Mouse (Mus musculus) midbrain, embryonic 16.5 days (tissue): ENCODE results near the gene Klf11. TPM values are rescaled to one million over a fixed set of nuclear protein-coding genes. Genes with fewer than 3 reads are reported as not detected.

ENCODE experiments used
- ATAC-seq: fragments of 200-750 bp; cut with Nextera tagmentation; 2 replicates; pipeline ENCODE4 v1.8.0; 2017; ENCODE audit warnings: moderate TSS enrichment
- H3K27ac ChIP-seq: fragments of 300-500 bp; sonication (generic); 2 replicates; pipeline ENCODE4 v1.5.1; 2014; ENCODE audit warnings: mild to moderate bottlenecking, low read length, mixed read lengths
- H3K27me3 ChIP-seq: fragments of 300-500 bp; sonication (generic); 2 replicates; pipeline ENCODE4 v1.6.1; 2014; ENCODE audit warnings: low read depth, low read length, mixed read lengths; ENCODE audit not compliant: control insufficient read depth, insufficient read depth
- H3K36me3 ChIP-seq: fragments of 300-500 bp; sonication (generic); 2 replicates; pipeline ENCODE4 v1.6.1; 2014; ENCODE audit warnings: mild to moderate bottlenecking, low read length, moderate library complexity, mixed read lengths; ENCODE audit not compliant: control insufficient read depth, insufficient read depth
- H3K4me1 ChIP-seq: fragments of 300-500 bp; sonication (generic); 2 replicates; pipeline ENCODE4 v1.6.1; 2014; ENCODE audit warnings: mild to moderate bottlenecking, low read length, mixed read lengths; ENCODE audit not compliant: control insufficient read depth, insufficient read depth
- H3K4me2 ChIP-seq: fragments of 300-500 bp; sonication (generic); 2 replicates; pipeline ENCODE4 v1.6.1; 2014; ENCODE audit warnings: mild to moderate bottlenecking, low read length, mixed read lengths
- H3K4me3 ChIP-seq: fragments of 300-500 bp; sonication (generic); 2 replicates; pipeline ENCODE4 v1.5.1; 2014; ENCODE audit warnings: low read depth, mild to moderate bottlenecking, low read length, moderate library complexity, mixed read lengths
- H3K9ac ChIP-seq: fragments of 300-500 bp; sonication (generic); 2 replicates; pipeline ENCODE4 v1.6.1; 2014; ENCODE audit warnings: low read depth, low read length, mixed read lengths
- H3K9me3 ChIP-seq: fragments of 300-500 bp; sonication (generic); replicated peaks from 2 replicates; pipeline ENCODE4 v1.6.1; 2014; ENCODE audit warnings: mild to moderate bottlenecking, low read length, mixed read lengths; ENCODE audit not compliant: control insufficient read depth, poor library complexity, severe bottlenecking
- WGBS: fragments of 180-500 bp; shearing (Covaris S2); extraction: QIAGEN DNeasy Blood & Tissue Kit; methylation state at CpG from one replicate; pipeline ENCODE4 v1.1.7; 2014; 5-methylcytosine and 5-hydroxymethylcytosine counted together
- polyA plus RNA-seq: library from polyadenylated mRNA; unstranded; fragments of >200 nt; fragmentation: Nextera tagmentation; extraction: Ambion mirVana; gene quantifications from 2 replicates; pipeline ENCODE4 v1.2.1, GENCODE M21; 2015

Gene Klf11
- polyA plus RNA-seq, 1 experiment from 2014 or later = 21.4 TPM

DNA sequence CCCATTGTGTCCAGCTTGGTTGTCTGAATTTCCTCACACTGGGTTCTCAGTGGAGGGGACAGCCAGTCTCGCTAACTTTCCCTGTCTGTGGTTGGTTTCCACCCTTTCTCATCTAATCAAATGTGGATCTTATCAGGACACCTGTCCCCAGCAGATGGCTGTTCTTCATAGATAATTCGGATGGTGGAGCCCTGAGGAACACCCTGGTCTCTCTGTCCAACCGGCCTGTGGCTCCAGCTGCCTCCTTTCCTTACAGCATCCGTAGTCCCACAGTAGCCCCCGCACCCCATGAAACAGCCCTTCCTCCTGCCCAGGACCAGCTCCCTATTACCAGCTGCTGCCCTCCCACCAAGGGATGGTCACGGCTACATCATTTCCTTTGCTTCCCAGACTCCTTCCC lies 5.2 kb upstream of the Klf11 start:
- H3K9ac ChIP-seq = no peak overlapping the region
- no peaks in the 10 kb centered on the region for H3K27me3 ChIP-seq
- H3K36me3 ChIP-seq = no peaks in the 10 kb centered on the region
- H3K9me3 ChIP-seq = no peaks in the 10 kb centered on the region
- no peak overlapping the region for H3K4me3 ChIP-seq
- peaks cover 10% of the 10 kb centered on the region for H3K4me1 ChIP-seq
- WGBS = 81% methylated on average over 6 of the region's 6 CpGs
- no peak overlapping the region for H3K4me2 ChIP-seq
- ATAC-seq = no peak
- H3K27ac ChIP-seq = no peak overlapping the region

DNA sequence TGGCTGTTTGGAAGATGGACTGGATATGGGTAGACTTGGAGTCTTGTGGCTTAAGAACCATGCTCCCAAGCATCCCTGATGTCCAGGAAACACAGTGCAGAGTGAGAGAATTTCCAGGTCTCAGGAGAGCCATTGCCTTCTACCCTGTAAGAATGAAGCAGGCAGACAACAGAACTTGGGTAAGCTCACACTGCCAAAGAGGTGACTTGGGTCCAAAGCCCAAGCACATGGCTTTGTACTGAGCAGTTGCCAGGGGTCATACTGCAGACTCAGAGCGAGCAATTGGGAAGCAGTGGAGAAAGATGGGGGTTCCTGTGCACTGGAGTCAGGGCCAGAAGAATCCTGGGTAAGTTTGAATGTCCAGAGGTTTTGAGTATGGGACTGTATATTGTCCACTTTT lies 3.0 kb upstream of the Klf11 start:
- no peaks in the 10 kb centered on the region for H3K36me3 ChIP-seq
- no peaks in the 10 kb centered on the region for H3K9me3 ChIP-seq
- peaks cover 18% of the 10 kb centered on the region for H3K4me1 ChIP-seq
- WGBS = 62% methylated on average over 1 of the region's 1 CpGs
- no peak overlapping the region for H3K4me3 ChIP-seq
- H3K9ac ChIP-seq = no peak overlapping the region
- no peak for ATAC-seq
- H3K4me2 ChIP-seq = no peak overlapping the region
- H3K27me3 ChIP-seq = no peaks in the 10 kb centered on the region
- no peak overlapping the region for H3K27ac ChIP-seq

DNA sequence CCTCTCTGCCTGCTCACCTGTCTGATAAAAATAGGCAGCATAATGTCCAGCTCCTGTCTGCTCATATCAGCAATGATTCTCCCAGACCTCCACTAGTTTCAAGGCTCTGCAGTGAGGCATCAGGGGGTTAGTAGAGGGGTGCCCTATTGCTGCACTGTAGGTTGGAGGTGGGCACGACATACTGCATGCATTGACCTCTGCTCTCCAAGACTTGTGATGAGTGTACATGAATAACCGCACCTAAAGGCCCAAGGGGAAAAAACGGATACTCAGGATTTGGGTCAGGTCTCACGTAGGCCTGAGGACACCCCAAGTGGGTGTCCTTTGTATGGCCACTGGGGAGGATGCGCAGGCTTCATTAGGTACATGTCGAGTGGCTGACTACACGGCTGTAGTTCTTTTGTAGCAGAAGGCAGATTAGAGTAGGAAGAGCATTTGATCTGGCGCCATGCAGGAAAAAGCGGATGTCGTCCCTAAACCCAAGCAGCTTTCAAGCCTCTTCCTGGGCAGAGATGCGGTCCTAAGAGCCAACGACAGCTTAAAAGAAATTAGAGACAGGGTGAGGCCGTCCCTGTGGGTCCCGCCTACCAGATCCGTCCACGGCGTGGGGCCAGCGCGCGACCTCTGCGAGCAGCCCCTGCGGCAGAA lies 535 bp upstream of the Klf11 start:
- peaks cover 8% of the 10 kb centered on the region; the same call in 1 of the 2 replicates for H3K36me3 ChIP-seq
- peak overlapping the region; percentile 97 for H3K9ac ChIP-seq
- H3K4me3 ChIP-seq = peak overlapping the region; percentile 91
- H3K9me3 ChIP-seq = no peaks in the 10 kb centered on the region
- H3K4me2 ChIP-seq = peak overlapping the region; percentile 75
- H3K27me3 ChIP-seq = no peaks in the 10 kb centered on the region
- 4% methylated on average over 22 of the region's 22 CpGs for WGBS
- peak; percentile 22 for ATAC-seq
- H3K4me1 ChIP-seq = peaks cover 21% of the 10 kb centered on the region
- H3K27ac ChIP-seq = peak overlapping the region; percentile 90

DNA sequence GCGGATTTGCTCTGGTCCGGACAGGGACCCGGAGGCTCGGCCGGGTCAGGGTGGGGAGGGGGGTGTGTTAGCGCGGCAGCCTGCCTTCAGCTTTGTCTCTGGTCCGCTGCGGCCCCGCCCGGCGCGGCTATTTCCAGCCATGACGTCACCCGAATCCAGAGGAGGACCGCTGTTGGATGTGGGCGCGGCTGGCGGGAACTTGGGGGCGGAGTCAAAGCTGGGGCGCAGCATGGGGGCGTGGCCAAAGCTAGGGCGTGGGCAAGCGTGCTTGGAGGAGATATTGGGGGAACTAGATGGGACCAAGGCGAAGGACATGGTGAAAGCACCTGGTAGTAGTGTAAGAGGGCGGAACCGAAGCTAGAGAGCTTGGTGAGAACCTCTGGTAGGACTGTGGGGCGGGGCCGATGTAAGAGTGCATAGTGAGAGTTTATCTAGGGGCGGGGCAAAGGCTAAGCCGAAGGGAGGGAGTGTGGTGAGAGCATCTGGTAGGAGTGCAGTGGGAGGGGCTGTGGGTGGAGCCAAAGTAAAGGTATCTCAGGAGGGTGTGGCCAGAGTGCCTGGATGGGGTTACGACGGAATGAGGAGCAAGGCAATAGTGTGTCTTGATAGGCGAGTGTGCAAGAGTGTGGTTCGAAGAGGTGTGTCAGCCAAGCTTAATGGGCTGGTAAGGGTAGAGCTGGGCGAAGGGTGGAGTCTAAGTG lies 718 bp downstream of the Klf11 start:
- ATAC-seq = peak; percentile 83
- Histone ChIP-seq H3K9me3 (no peaks in the 10 kb centered on the region), H3K27ac (peak overlapping the region; percentile 90), H3K4me1 (peaks cover 29% of the 10 kb centered on the region), H3K4me3 (peak overlapping the region; percentile 91), H3K4me2 (peak overlapping the region; percentile 75), H3K36me3 (peaks cover 11% of the 10 kb centered on the region; the same call in 1 of the 2 replicates), H3K9ac (peak overlapping the region; percentile 97), H3K27me3 (no peaks in the 10 kb centered on the region)
- 1% methylated on average over 33 of the region's 36 CpGs for WGBS

DNA sequence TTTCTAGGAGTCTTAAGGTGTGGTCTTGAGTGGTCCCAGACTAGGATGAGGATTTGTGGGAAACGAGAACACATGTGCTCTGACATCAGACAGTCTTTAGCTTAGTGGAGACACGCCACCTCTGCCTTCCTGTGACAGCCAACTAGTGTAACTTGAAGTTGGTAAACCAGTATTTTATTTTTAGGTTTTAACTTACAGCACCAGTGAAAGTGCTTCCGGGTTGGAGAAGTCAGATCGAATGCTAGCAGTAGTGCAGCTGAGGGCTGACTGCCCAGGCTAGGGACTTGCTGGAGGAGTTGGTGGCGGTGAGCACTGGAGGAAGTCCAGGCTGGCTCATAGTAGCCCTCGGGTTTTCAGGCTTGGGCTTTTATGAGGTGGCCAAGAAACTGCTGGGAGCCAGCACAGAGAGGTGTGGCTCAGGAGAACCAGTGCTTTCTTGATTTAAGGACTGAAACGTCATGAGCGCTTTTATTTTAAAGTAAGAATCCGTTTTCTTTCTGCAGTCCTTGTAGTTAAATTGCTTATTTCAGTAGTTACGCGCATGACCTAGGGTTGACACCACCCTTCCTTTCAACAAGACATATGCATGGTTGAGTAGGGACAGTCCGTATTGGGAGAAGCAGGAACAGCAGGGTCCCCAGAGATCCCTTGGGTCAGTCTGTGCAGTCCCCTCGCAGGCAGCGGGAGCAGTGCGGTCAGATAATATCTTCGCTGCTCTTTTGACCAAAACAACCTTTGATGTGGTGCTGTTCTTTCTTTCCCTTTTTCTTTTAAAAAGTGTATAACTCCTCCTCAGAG lies 3.2 kb downstream of the Klf11 start:
- peaks cover 41% of the 10 kb centered on the region for H3K4me1 ChIP-seq
- peaks cover 11% of the 10 kb centered on the region; the same call in 1 of the 2 replicates for H3K36me3 ChIP-seq
- no peaks in the 10 kb centered on the region for H3K9me3 ChIP-seq
- no peak overlapping the region for H3K4me2 ChIP-seq
- no peak overlapping the region for H3K27ac ChIP-seq
- WGBS = 86% methylated on average over 16 of the region's 16 CpGs
- ATAC-seq = no peak
- H3K4me3 ChIP-seq = no peak overlapping the region
- no peak overlapping the region for H3K9ac ChIP-seq
- H3K27me3 ChIP-seq = no peaks in the 10 kb centered on the region

DNA sequence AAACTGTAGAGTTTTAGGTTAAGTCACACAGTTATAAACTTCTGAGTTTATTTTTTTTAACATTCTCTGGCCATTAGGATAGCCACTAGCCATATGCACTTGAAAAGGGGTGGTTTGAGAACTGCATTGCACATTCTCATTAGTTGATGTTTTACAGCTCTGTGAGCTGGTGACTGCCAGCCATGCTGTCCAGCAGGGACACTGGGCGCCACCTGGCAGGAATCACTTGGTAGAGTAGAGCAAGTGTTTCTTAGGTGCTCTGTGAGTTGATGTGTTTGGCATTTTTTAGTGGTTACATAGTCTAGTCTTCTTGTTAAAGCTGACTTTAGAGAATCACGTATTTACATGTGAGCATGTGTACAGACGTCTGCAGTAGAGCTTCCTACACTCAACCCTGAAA lies 5.4 kb downstream of the Klf11 start:
- Histone ChIP-seq H3K4me2 (peak overlapping the region; percentile 1), H3K27ac (no peak overlapping the region), H3K27me3 (no peaks in the 10 kb centered on the region), H3K9me3 (no peaks in the 10 kb centered on the region), H3K36me3 (peaks cover 13% of the 10 kb centered on the region), H3K4me3 (0 out of 2 replicates have a peak overlapping the region, but pooled peaks have one; percentile 8), H3K4me1 (peaks cover 35% of the 10 kb centered on the region), H3K9ac (no peak overlapping the region)
- no peak for ATAC-seq
- 65% methylated on average over 3 of the region's 3 CpGs for WGBS

DNA sequence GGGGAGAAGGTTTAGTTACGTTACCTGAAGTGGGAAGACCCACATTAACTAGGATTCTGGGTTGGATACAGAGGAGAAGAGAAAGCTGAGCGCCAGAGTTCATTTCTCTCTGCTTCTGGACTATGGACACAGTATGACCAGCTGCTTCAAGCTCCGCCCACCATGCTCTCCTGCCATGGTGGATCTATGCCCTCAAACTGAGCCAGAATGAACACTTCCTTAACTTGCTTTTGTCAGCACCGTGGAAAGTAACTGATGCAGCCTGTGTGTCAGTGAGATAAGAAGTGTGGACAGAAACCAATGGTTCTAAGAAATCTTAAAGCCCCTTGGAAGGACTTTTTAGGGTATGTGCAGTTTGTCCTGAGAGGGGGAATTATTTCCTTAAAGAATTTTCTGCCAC lies 7.9 kb downstream of the Klf11 start:
- Histone ChIP-seq H3K36me3 (peaks cover 13% of the 10 kb centered on the region), H3K4me3 (no peak overlapping the region), H3K27me3 (no peaks in the 10 kb centered on the region), H3K4me2 (no peak overlapping the region), H3K27ac (no peak overlapping the region), H3K9ac (no peak overlapping the region), H3K4me1 (peaks cover 24% of the 10 kb centered on the region), H3K9me3 (no peaks in the 10 kb centered on the region)
- 97% methylated on average over 4 of the region's 4 CpGs for WGBS
- ATAC-seq = no peak

DNA sequence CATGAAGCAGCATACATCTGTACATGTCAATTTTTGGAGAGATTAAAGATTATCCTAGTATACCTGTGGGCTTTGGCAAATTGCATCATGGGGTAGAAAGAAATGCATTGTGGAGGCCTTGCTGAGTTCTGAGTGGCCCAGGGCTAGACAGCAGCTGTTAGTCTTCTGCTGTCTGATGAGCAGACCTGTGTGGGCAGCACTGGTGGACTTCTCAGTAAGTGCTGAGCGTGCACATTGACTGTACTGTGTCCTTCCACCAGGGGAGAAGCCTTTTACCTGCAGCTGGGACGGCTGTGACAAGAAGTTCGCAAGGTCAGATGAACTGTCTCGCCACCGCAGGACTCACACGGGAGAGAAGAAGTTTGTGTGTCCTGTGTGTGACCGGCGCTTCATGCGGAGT lies 8.8 kb downstream of the Klf11 start:
- no peak overlapping the region for H3K27ac ChIP-seq
- no peak overlapping the region for H3K4me2 ChIP-seq
- no peak for ATAC-seq
- peaks cover 20% of the 10 kb centered on the region for H3K4me1 ChIP-seq
- peaks cover 11% of the 10 kb centered on the region for H3K36me3 ChIP-seq
- no peak overlapping the region for H3K4me3 ChIP-seq
- no peaks in the 10 kb centered on the region for H3K27me3 ChIP-seq
- H3K9me3 ChIP-seq = no peaks in the 10 kb centered on the region
- 94% methylated on average over 9 of the region's 9 CpGs for WGBS
- no peak overlapping the region for H3K9ac ChIP-seq

DNA sequence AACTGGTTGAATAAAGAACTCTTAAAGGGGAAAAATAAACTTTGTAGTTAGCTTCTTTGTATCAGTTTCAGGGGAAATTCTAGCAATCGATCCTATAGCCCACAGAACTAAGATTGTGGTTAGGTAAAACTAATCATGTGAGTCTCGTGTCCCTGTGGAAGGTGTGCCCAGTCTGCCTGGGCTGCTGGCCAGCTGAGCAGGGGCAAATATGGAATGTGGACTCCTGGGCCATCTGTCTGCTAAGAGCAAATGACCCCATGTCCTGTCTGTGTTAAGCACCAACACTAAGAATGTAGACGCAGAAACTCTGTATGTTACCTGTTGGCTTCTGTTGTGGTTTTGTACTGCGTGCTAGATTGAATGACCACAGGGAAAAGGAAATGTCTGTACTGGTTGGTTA lies 10.0 kb downstream of the Klf11 start:
- no peak overlapping the region for H3K4me2 ChIP-seq
- H3K27me3 ChIP-seq = no peaks in the 10 kb centered on the region
- no peak overlapping the region for H3K4me3 ChIP-seq
- ATAC-seq = no peak
- no peak overlapping the region for H3K27ac ChIP-seq
- H3K9me3 ChIP-seq = no peaks in the 10 kb centered on the region
- peaks cover 2% of the 10 kb centered on the region; the same call in 1 of the 2 replicates for H3K36me3 ChIP-seq
- H3K4me1 ChIP-seq = peaks cover 20% of the 10 kb centered on the region
- 94% methylated on average over 4 of the region's 4 CpGs for WGBS
- H3K9ac ChIP-seq = no peak overlapping the region
